Mouse (Mus musculus): ENCODE results near the gene Olfr71.

GRCm38 (mm10) chr4:43711821-43712220 is 1.8 kb upstream of the Olfr71 start:
- TF ChIP-seq CTCF (IDR thresholded peaks at IDR 0.05; ENCODE audit: control insufficient read depth, insufficient read depth, insufficient read length) (peak; percentile 44), MAX (IDR thresholded peaks at IDR 0.05) (no peak), MYOG (IDR thresholded peaks at IDR 0.05; ENCODE audit: control insufficient read depth, extremely low read depth, insufficient read length) (no peak), USF1 (IDR thresholded peaks at IDR 0.05; ENCODE audit: low read depth) (no peak), MYOD1 (IDR thresholded peaks at IDR 0.05; ENCODE audit: control insufficient read depth, insufficient read length, low read depth) (no peak), CEBPB (IDR thresholded peaks at IDR 0.05; ENCODE audit: low read depth) (no peak)

All from C2C12 (cell line).